Mouse (Mus musculus) spleen, adult 12 weeks (tissue): ENCODE data around the gene Pdzd2.

ENCODE experiments used
- DNase-seq: peaks from one replicate; pipeline ENCODE4 v3.0.0; 2022; ENCODE audit warnings: low spot score

Pdzd2 gene

GRCm38 (mm10) chr15:12473596-12473995 lies 266.1 kb downstream of the Pdzd2 start:
- DNase-seq: no peak

GRCm38 (mm10) chr15:12472646-12473045 lies 267.1 kb downstream of the Pdzd2 start:
- DNase-seq: no peak

- no peak for DNase-seq
These were observed 268.6 kb downstream of the Pdzd2 start for GRCm38 (mm10) chr15:12470900-12471838.

- no peak for DNase-seq
These were observed 271.1 kb downstream of the Pdzd2 start for GRCm38 (mm10) chr15:12468625-12469024.

GRCm38 (mm10) chr15:12465748-12466147 lies 274.0 kb downstream of the Pdzd2 start:
- no peak for DNase-seq

- no peak for DNase-seq
These were observed 282.9 kb downstream of the Pdzd2 start for GRCm38 (mm10) chr15:12456808-12457207.

GRCm38 (mm10) chr15:12453343-12453742 lies 286.4 kb downstream of the Pdzd2 start:
- no peak for DNase-seq

- no peak for DNase-seq
These were observed 287.4 kb downstream of the Pdzd2 start for GRCm38 (mm10) chr15:12452141-12452995.

GRCm38 (mm10) chr15:12451448-12451847 lies 288.3 kb downstream of the Pdzd2 start:
- DNase-seq: no peak

GRCm38 (mm10) chr15:12450790-12451189 lies 288.9 kb downstream of the Pdzd2 start:
- no peak for DNase-seq

GRCm38 (mm10) chr15:12449321-12449720 lies 290.4 kb downstream of the Pdzd2 start:
- no peak for DNase-seq

- no peak for DNase-seq
These were observed 292.7 kb downstream of the Pdzd2 start for GRCm38 (mm10) chr15:12447021-12447434.

GRCm38 (mm10) chr15:12444551-12444950 lies 295.2 kb downstream of the Pdzd2 start:
- DNase-seq: no peak

GRCm38 (mm10) chr15:12439351-12439751 lies 300.4 kb downstream of the Pdzd2 start:
- DNase-seq: no peak

- DNase-seq: no peak
These were observed 301.0 kb downstream of the Pdzd2 start for GRCm38 (mm10) chr15:12438691-12439090.

GRCm38 (mm10) chr15:12438081-12438480 lies 301.6 kb downstream of the Pdzd2 start:
- no peak for DNase-seq

- no peak for DNase-seq
These were observed 303.8 kb downstream of the Pdzd2 start for GRCm38 (mm10) chr15:12435910-12436309.

GRCm38 (mm10) chr15:12433893-12434599 lies 305.7 kb downstream of the Pdzd2 start:
- no peak for DNase-seq

- DNase-seq: no peak
These were observed 306.8 kb downstream of the Pdzd2 start for GRCm38 (mm10) chr15:12432879-12433278.

- no peak for DNase-seq
These were observed 307.4 kb downstream of the Pdzd2 start for GRCm38 (mm10) chr15:12432320-12432719.

- no peak for DNase-seq
These were observed 308.0 kb downstream of the Pdzd2 start for GRCm38 (mm10) chr15:12431684-12432083.

GRCm38 (mm10) chr15:12431188-12431587 lies 308.5 kb downstream of the Pdzd2 start:
- DNase-seq: no peak
